Mouse (Mus musculus) cerebral cortex, adult 2 months (tissue): ENCODE results near the gene Smg7.

Source experiments
- WGBS: fragments of 180-500 bp; shearing (Covaris S2); methylation state at CpG from one replicate; pipeline ENCODE4 v1.1.7; 2018; 5-methylcytosine and 5-hydroxymethylcytosine counted together

Smg7 gene

GRCm38 (mm10) chr1:152808392-152808680 lies 94.1 kb downstream of the Smg7 start:
- WGBS, result 95% methylated on average over 2 of the region's 2 CpGs

- WGBS, result 84% methylated on average over 18 of the region's 18 CpGs
Measured at GRCm38 (mm10) chr1:152807619-152808391, 94.6 kb downstream of the Smg7 start.

GRCm38 (mm10) chr1:152804907-152805306 lies 97.5 kb downstream of the Smg7 start:
- 92% methylated on average over 6 of the region's 6 CpGs for WGBS

- 92% methylated on average over 13 of the region's 13 CpGs for WGBS
Measured at GRCm38 (mm10) chr1:152800633-152801176, 101.7 kb downstream of the Smg7 start.

GRCm38 (mm10) chr1:152799897-152800296 lies 102.5 kb downstream of the Smg7 start, which contains the start of gene Ncf2:
Gene Ncf2 (plus strand): TSS chr1:152800194.
- 33% methylated on average over 2 of the region's 2 CpGs for WGBS

GRCm38 (mm10) chr1:152798125-152798524 lies 104.3 kb downstream of the Smg7 start:
- 67% methylated on average over 9 of the region's 9 CpGs for WGBS

- 83% methylated on average over 8 of the region's 8 CpGs for WGBS
Measured at GRCm38 (mm10) chr1:152796683-152797263, 105.7 kb downstream of the Smg7 start.

- 78% methylated on average over 8 of the region's 8 CpGs for WGBS
Measured at GRCm38 (mm10) chr1:152795688-152796255, 106.7 kb downstream of the Smg7 start.

GRCm38 (mm10) chr1:152793495-152794130 lies 108.8 kb downstream of the Smg7 start:
- 74% methylated on average over 6 of the region's 6 CpGs for WGBS

- WGBS, result 55% methylated on average over 12 of the region's 12 CpGs
Measured at GRCm38 (mm10) chr1:152792736-152793494, 109.5 kb downstream of the Smg7 start.

GRCm38 (mm10) chr1:152791269-152791668 lies 111.2 kb downstream of the Smg7 start:
- 80% methylated on average over 4 of the region's 4 CpGs for WGBS

GRCm38 (mm10) chr1:152790821-152791220 lies 111.6 kb downstream of the Smg7 start:
- 61% methylated on average over 6 of the region's 6 CpGs for WGBS

GRCm38 (mm10) chr1:152790254-152790653 lies 112.2 kb downstream of the Smg7 start:
- WGBS, result 46% methylated on average over 12 of the region's 12 CpGs

- 68% methylated on average over 4 of the region's 4 CpGs for WGBS
Measured at GRCm38 (mm10) chr1:152788121-152788660, 114.3 kb downstream of the Smg7 start.
